Mouse (Mus musculus): Measurements from ENCODE around the gene Grip2. TPM values are rescaled to one million over a fixed set of nuclear protein-coding genes. Genes with fewer than 3 reads are reported as not detected.
A peak's percentile ranks its signal among the peaks of the same experiment; 100 is the strongest.

The Grip2 gene
- 11.4 and 13.6 TPM in 2 replicates for polyA plus RNA-seq (2015; fragmentation: Nextera tagmentation; extraction: Ambion mirVana)

DNA sequence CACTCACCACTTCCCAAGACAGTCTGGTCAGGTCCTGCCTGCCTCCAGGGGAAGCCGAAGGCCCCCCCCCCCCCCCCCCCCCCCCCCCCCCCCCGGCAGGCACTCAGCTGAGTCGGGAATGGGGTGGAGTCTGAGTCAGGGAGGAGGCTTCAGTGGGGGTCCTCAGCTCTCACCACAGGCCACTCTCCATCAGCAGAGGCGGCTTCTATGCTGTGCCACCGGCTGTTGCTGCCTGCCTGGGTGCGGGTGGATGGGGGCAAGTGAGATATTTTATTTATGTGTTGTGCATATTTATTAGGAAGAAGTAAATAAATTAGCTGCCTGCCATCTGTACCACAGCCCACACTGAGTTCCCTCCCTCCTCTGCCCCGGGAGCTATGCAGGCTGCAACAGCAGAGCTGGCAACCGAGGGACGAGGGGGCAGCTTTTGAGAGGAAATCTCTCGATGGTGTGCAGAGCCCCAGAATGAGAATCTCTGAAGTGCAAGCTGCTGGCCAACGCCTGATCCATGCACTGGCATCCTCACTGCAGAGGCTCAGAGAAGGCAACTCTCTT, at the start of gene Grip2:
Gene Grip2, minus strand, starts transcription at position 235 of the 555 bp plus-strand sequence.
- peak; percentile 90 for ATAC-seq
- no peaks in the 10 kb centered on the region for H3K36me3 ChIP-seq (ENCODE audit: control insufficient read depth, insufficient read depth)
- peaks cover 7% of the 10 kb centered on the region for H3K4me1 ChIP-seq (replicated peaks; ENCODE audit: control insufficient read depth, insufficient read depth, low read length)
- no peak within 1 kb of the TSS for H3K4me3 ChIP-seq (replicated peaks; ENCODE audit: low read length)
- no peaks in the 10 kb centered on the region for H3K27me3 ChIP-seq (replicated peaks; ENCODE audit: control insufficient read depth, insufficient read depth, low read length)
- 47% methylated on average over 9 of the region's 11 CpGs for WGBS
- no peak within 1 kb of the TSS for H3K27ac ChIP-seq (ENCODE audit: low read length)
- no peaks in the 10 kb centered on the region for H3K9me3 ChIP-seq (ENCODE audit: control insufficient read depth, low read length)
- H3K4me2 ChIP-seq (ENCODE audit: low read length), result no peak within 1 kb of the TSS
- no peak within 1 kb of the TSS for H3K9ac ChIP-seq (replicated peaks; ENCODE audit: low read depth, low read length)

DNA sequence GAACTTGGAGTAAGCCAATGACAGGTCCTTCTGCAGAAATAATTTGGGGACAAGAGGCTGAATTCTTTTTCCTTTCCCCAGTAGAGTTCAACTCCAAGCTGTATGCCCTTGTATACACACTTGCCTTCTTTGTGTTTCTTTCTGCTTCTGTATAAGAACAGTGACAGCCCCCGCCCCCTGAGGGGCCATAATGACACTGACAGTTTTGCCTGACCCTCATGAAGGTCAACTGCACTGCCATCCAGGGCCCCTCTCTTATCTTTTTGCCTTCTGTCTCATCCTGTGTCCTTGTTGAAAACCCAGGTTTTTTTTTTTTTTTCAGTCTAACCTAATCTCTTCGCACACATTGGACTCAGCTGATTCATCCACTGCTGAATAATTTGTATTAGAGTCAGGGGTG, 45.7 kb upstream of the Grip2 start:
- H3K4me3 ChIP-seq (replicated peaks; ENCODE audit: low read length), result no peak overlapping the region
- ATAC-seq, result no peak
- H3K9ac ChIP-seq (replicated peaks; ENCODE audit: low read depth, low read length), result no peak overlapping the region
- H3K27ac ChIP-seq (ENCODE audit: low read length), result no peak overlapping the region
- WGBS, result 60% methylated on average over 2 of the region's 2 CpGs
- H3K36me3 ChIP-seq (ENCODE audit: control insufficient read depth, insufficient read depth), result no peaks in the 10 kb centered on the region
- no peak overlapping the region for H3K4me2 ChIP-seq (ENCODE audit: low read length)
- peaks cover 4% of the 10 kb centered on the region for H3K4me1 ChIP-seq (replicated peaks; ENCODE audit: control insufficient read depth, insufficient read depth, low read length)
- no peaks in the 10 kb centered on the region for H3K9me3 ChIP-seq (ENCODE audit: control insufficient read depth, low read length)
- H3K27me3 ChIP-seq (replicated peaks; ENCODE audit: control insufficient read depth, insufficient read depth, low read length), result peaks cover 2% of the 10 kb centered on the region; the same call in 1 of the 2 replicates

GRCm38 (mm10) chr6:91868091-91868490, 41.0 kb upstream of the Grip2 start:
- H3K27me3 ChIP-seq (replicated peaks; ENCODE audit: control insufficient read depth, insufficient read depth, low read length), result no peaks in the 10 kb centered on the region; the same call in 1 of the 2 replicates
- H3K9ac ChIP-seq (replicated peaks; ENCODE audit: low read depth, low read length), result no peak overlapping the region
- no peak overlapping the region for H3K27ac ChIP-seq (ENCODE audit: low read length)
- H3K4me3 ChIP-seq (replicated peaks; ENCODE audit: low read length), result no peak overlapping the region
- WGBS, result 87% methylated on average over 5 of the region's 5 CpGs
- no peaks in the 10 kb centered on the region for H3K36me3 ChIP-seq (ENCODE audit: control insufficient read depth, insufficient read depth)
- no peaks in the 10 kb centered on the region for H3K9me3 ChIP-seq (ENCODE audit: control insufficient read depth, low read length)
- H3K4me2 ChIP-seq (ENCODE audit: low read length), result no peak overlapping the region
- ATAC-seq, result no peak
- no peaks in the 10 kb centered on the region for H3K4me1 ChIP-seq (replicated peaks; ENCODE audit: control insufficient read depth, insufficient read depth, low read length)

- WGBS, result 83% methylated on average over 11 of the region's 11 CpGs
- ATAC-seq, result no peak
- Histone ChIP-seq H3K4me3 (replicated peaks; ENCODE audit: low read length) (no peak overlapping the region), H3K27me3 (replicated peaks; ENCODE audit: control insufficient read depth, insufficient read depth, low read length) (no peaks in the 10 kb centered on the region), H3K9me3 (ENCODE audit: control insufficient read depth, low read length) (no peaks in the 10 kb centered on the region), H3K9ac (replicated peaks; ENCODE audit: low read depth, low read length) (no peak overlapping the region), H3K4me2 (ENCODE audit: low read length) (no peak overlapping the region), H3K4me1 (replicated peaks; ENCODE audit: control insufficient read depth, insufficient read depth, low read length) (no peaks in the 10 kb centered on the region), H3K36me3 (ENCODE audit: control insufficient read depth, insufficient read depth) (no peaks in the 10 kb centered on the region), H3K27ac (ENCODE audit: low read length) (no peak overlapping the region)
Measured at GRCm38 (mm10) chr6:91865601-91866000, 38.6 kb upstream of the Grip2 start.

GRCm38 (mm10) chr6:91864595-91864994, 37.5 kb upstream of the Grip2 start:
- no peak overlapping the region for H3K27ac ChIP-seq (ENCODE audit: low read length)
- WGBS, result 77% methylated on average over 5 of the region's 5 CpGs
- no peaks in the 10 kb centered on the region for H3K9me3 ChIP-seq (ENCODE audit: control insufficient read depth, low read length)
- H3K4me2 ChIP-seq (ENCODE audit: low read length), result no peak overlapping the region
- no peak for ATAC-seq
- H3K4me3 ChIP-seq (replicated peaks; ENCODE audit: low read length), result no peak overlapping the region
- H3K36me3 ChIP-seq (ENCODE audit: control insufficient read depth, insufficient read depth), result no peaks in the 10 kb centered on the region
- H3K4me1 ChIP-seq (replicated peaks; ENCODE audit: control insufficient read depth, insufficient read depth, low read length), result no peaks in the 10 kb centered on the region
- no peak overlapping the region for H3K9ac ChIP-seq (replicated peaks; ENCODE audit: low read depth, low read length)
- H3K27me3 ChIP-seq (replicated peaks; ENCODE audit: control insufficient read depth, insufficient read depth, low read length), result no peaks in the 10 kb centered on the region

GRCm38 (mm10) chr6:91862848-91863247, 35.8 kb upstream of the Grip2 start:
- H3K9me3 ChIP-seq (ENCODE audit: control insufficient read depth, low read length), result no peaks in the 10 kb centered on the region
- H3K4me2 ChIP-seq (ENCODE audit: low read length), result no peak overlapping the region
- H3K27ac ChIP-seq (ENCODE audit: low read length), result no peak overlapping the region
- no peaks in the 10 kb centered on the region for H3K27me3 ChIP-seq (replicated peaks; ENCODE audit: control insufficient read depth, insufficient read depth, low read length)
- no peak overlapping the region for H3K4me3 ChIP-seq (replicated peaks; ENCODE audit: low read length)
- H3K4me1 ChIP-seq (replicated peaks; ENCODE audit: control insufficient read depth, insufficient read depth, low read length), result no peaks in the 10 kb centered on the region
- H3K9ac ChIP-seq (replicated peaks; ENCODE audit: low read depth, low read length), result no peak overlapping the region
- no peaks in the 10 kb centered on the region for H3K36me3 ChIP-seq (ENCODE audit: control insufficient read depth, insufficient read depth)
- peak; percentile 38; the same call in 1 of the 2 replicates for ATAC-seq

DNA sequence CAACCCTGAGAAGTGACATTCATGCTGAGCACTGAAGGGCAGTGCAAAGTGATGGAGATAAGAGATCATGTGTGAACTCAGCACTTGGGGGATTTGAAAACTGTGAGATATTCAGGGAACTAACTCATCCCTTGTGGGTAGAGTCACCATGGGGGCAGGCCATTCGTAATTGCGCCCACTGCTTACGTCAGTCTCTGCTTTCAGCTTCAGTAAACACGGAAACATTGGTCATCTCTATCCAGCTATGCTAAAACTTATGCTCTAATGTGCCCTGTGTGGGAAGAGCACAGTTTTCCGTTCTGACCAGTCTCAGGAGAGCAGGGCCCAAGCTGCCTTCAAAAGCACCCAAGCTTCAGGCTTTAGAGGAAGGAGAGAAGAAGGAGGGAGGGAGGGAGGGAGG, 31.3 kb upstream of the Grip2 start:
- 84% methylated on average over 5 of the region's 5 CpGs for WGBS
- H3K4me1 ChIP-seq (replicated peaks; ENCODE audit: control insufficient read depth, insufficient read depth, low read length), result no peaks in the 10 kb centered on the region
- no peaks in the 10 kb centered on the region for H3K27me3 ChIP-seq (replicated peaks; ENCODE audit: control insufficient read depth, insufficient read depth, low read length)
- H3K4me2 ChIP-seq (ENCODE audit: low read length), result no peak overlapping the region
- no peak overlapping the region for H3K27ac ChIP-seq (ENCODE audit: low read length)
- H3K36me3 ChIP-seq (ENCODE audit: control insufficient read depth, insufficient read depth), result no peaks in the 10 kb centered on the region
- ATAC-seq, result no peak
- no peak overlapping the region for H3K9ac ChIP-seq (replicated peaks; ENCODE audit: low read depth, low read length)
- no peaks in the 10 kb centered on the region for H3K9me3 ChIP-seq (ENCODE audit: control insufficient read depth, low read length)
- H3K4me3 ChIP-seq (replicated peaks; ENCODE audit: low read length), result no peak overlapping the region

- Histone ChIP-seq H3K27me3 (replicated peaks; ENCODE audit: control insufficient read depth, insufficient read depth, low read length) (no peaks in the 10 kb centered on the region), H3K4me3 (replicated peaks; ENCODE audit: low read length) (no peak overlapping the region), H3K9ac (replicated peaks; ENCODE audit: low read depth, low read length) (no peak overlapping the region), H3K9me3 (ENCODE audit: control insufficient read depth, low read length) (no peaks in the 10 kb centered on the region), H3K27ac (ENCODE audit: low read length) (no peak overlapping the region), H3K4me1 (replicated peaks; ENCODE audit: control insufficient read depth, insufficient read depth, low read length) (no peaks in the 10 kb centered on the region), H3K4me2 (ENCODE audit: low read length) (no peak overlapping the region), H3K36me3 (ENCODE audit: control insufficient read depth, insufficient read depth) (no peaks in the 10 kb centered on the region)
- peak; percentile 58; the same call in 1 of the 2 replicates for ATAC-seq
- WGBS, result 5% methylated on average over 2 of the region's 2 CpGs
Measured at GRCm38 (mm10) chr6:91852550-91852949, 25.5 kb upstream of the Grip2 start.

GRCm38 (mm10) chr6:91843628-91844153, 16.6 kb upstream of the Grip2 start:
- ATAC-seq, result peak; percentile 19
- H3K27ac ChIP-seq (ENCODE audit: low read length), result no peak overlapping the region
- peak overlapping the region; percentile 74 for H3K4me2 ChIP-seq (ENCODE audit: low read length)
- H3K27me3 ChIP-seq (replicated peaks; ENCODE audit: control insufficient read depth, insufficient read depth, low read length), result peaks cover 27% of the 10 kb centered on the region
- 3% methylated on average over 69 of the region's 69 CpGs for WGBS
- peak overlapping the region; percentile 70 for H3K9ac ChIP-seq (replicated peaks; ENCODE audit: low read depth, low read length)
- no peaks in the 10 kb centered on the region for H3K36me3 ChIP-seq (ENCODE audit: control insufficient read depth, insufficient read depth)
- H3K9me3 ChIP-seq (ENCODE audit: control insufficient read depth, low read length), result no peaks in the 10 kb centered on the region
- H3K4me1 ChIP-seq (replicated peaks; ENCODE audit: control insufficient read depth, insufficient read depth, low read length), result peaks cover 20% of the 10 kb centered on the region
- H3K4me3 ChIP-seq (replicated peaks; ENCODE audit: low read length), result peak overlapping the region; percentile 65

Data from forebrain, embryonic 16.5 days (tissue).